Mouse (Mus musculus): ENCODE results near the gene Rad18. TPM values are rescaled to one million over a fixed set of nuclear protein-coding genes. Genes with fewer than 3 reads are reported as not detected.

The Rad18 gene
- total RNA-seq (2021), result 1 to 10 TPM; 1.3 to 1.6 TPM
- 0.53 and 0.66 TPM in 2 replicates for polyA plus RNA-seq (2012; rRNA removed)
- long read RNA-seq, partial matches to known transcripts, result 0 of 1 reads
- long read RNA-seq, other reads (novel, unspliced or antisense), result 1 of 1 reads

DNA sequence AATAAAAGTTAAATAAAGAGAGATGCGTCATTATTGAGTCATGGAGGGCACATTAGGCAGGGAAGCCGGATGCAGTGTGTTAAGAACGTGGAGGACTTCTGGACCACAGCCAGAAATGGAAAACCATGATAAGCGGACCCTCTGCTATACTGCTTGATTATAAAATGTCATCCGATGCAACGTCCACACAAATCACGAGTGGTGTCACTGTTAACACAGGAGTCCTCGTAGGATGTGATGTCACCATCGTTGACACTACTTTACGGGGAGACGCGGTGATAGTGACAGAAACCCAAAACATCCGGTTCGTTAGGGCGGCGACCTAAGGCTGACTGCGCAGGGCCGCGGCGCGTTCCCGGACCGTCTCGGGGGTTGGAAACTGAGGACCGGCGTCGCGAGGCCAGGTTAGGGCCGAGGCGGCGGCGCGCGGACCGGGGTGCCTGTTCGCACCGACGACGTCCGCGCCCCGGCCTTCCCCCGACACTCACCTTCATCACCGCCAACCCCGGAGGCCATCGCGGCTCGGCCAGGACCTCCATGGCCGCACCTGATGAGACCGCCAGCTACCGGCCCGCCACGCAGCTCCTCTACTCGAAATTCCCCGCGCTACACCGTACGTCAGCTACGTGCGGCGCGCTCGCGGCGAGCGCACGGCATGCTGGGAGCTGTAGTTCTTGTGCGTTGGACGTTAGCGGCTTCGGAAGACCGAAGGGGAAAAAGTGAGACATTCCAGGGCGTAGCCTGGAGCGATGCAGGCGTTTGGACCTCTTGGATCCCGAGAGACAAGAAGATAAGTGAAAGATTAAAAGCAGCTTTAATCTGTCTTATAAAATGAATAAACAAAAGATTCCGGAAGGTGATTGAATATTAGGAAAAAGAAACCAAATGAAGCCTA lies at the start of gene Rad18:
TSS of gene Rad18 (minus strand) at position 631 of the 895 bp plus-strand sequence.
- H3K27ac ChIP-seq, result peak within 1 kb of the TSS; percentile 69
- H3K36me3 ChIP-seq (ENCODE audit: control insufficient read depth, insufficient read depth, low read length), result no peaks in the 10 kb centered on the region
- intact Hi-C loops (cut with DNase I), result loop anchor here (10.0 kb wide), 1 partner anchor 202 kb away; no protein-coding TSS in a partner anchor
- H3K9ac ChIP-seq (ENCODE audit: low read depth, low read length), result peak within 1 kb of the TSS; percentile 81
- under 1% methylated on average over 77 of the region's 77 CpGs for WGBS
- peak; percentile 88 for DNase-seq
- H3K27me3 ChIP-seq (ENCODE audit: control insufficient read depth, insufficient read depth, low read length), result no peaks in the 10 kb centered on the region
- H3K4me1 ChIP-seq (ENCODE audit: control insufficient read depth, insufficient read depth, low read length), result no peaks in the 10 kb centered on the region
- TF ChIP-seq CTCF (IDR thresholded peaks at IDR 0.05) (no peak), EP300 (IDR thresholded peaks at IDR 0.05; ENCODE audit: insufficient read depth, low read depth, low read length) (no peak), POLR2A (IDR thresholded peaks at IDR 0.05; ENCODE audit: insufficient read depth, low read depth, low read length) (peak; percentile 52; the same call in 1 of the 2 replicates)
- peak within 1 kb of the TSS; percentile 84 for H3K4me3 ChIP-seq
- H3K79me2 ChIP-seq (replicated peaks; ENCODE audit: control insufficient read depth, insufficient read depth, low read length), result no peaks in the 10 kb centered on the region

DNA sequence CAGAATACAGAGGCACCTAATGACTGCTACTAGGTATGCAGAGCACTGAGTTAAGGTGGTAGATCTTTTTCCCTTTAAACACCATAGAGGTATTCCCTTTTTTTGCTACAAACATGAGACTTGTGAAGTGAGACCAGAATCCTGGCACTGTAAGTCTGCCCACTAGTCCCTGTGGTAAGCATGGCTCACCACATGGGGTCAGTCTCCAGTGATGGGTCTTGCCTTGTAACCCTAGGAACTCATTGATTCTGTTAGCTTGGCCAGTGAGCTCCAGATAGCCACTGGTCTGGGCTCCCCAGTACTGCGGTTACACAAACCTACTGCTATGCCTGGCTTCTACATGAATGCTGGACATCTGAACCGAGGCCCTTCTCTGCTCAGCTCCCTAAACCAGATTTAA lies 45.8 kb upstream of the Rad18 start:
- intact Hi-C loops (cut with DNase I), result no loop called here
- H3K4me1 ChIP-seq (ENCODE audit: control insufficient read depth, insufficient read depth, low read length), result no peaks in the 10 kb centered on the region
- H3K9ac ChIP-seq (ENCODE audit: low read depth, low read length), result no peak overlapping the region
- 80% methylated on average over 2 of the region's 2 CpGs for WGBS
- no peaks in the 10 kb centered on the region for H3K36me3 ChIP-seq (ENCODE audit: control insufficient read depth, insufficient read depth, low read length)
- DNase-seq, result no peak
- no peaks in the 10 kb centered on the region for H3K27me3 ChIP-seq (ENCODE audit: control insufficient read depth, insufficient read depth, low read length)
- TF ChIP-seq EP300 (IDR thresholded peaks at IDR 0.05; ENCODE audit: insufficient read depth, low read depth, low read length) (no peak), CTCF (IDR thresholded peaks at IDR 0.05) (peak; percentile 43), POLR2A (IDR thresholded peaks at IDR 0.05; ENCODE audit: insufficient read depth, low read depth, low read length) (no peak)
- H3K79me2 ChIP-seq (replicated peaks; ENCODE audit: control insufficient read depth, insufficient read depth, low read length), result no peaks in the 10 kb centered on the region
- H3K27ac ChIP-seq, result no peak overlapping the region
- no peak overlapping the region for H3K4me3 ChIP-seq

DNA sequence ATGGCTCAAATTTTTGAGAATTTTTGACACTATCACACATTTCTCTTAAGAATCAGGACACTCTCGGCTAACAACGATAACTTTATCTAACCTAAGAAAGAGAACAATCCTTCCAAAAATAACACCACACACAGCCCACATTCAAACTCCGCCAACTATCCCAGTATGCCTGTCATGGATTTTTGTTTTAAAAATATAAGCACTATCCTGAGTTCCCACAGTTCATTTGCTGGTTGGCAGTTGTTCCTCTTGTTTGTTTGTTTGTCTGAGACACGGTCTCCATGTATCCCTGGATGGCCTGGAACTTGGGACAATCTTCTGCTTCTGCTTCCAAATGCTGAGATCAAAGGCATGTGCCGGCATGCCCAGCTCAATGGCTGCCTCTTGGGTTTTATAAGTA lies 45.3 kb upstream of the Rad18 start:
- TF ChIP-seq EP300 (IDR thresholded peaks at IDR 0.05; ENCODE audit: insufficient read depth, low read depth, low read length) (no peak), POLR2A (IDR thresholded peaks at IDR 0.05; ENCODE audit: insufficient read depth, low read depth, low read length) (no peak), CTCF (IDR thresholded peaks at IDR 0.05) (no peak)
- 37% methylated on average over 5 of the region's 5 CpGs for WGBS
- Histone ChIP-seq H3K4me3 (no peak overlapping the region), H3K36me3 (ENCODE audit: control insufficient read depth, insufficient read depth, low read length) (no peaks in the 10 kb centered on the region), H3K9ac (ENCODE audit: low read depth, low read length) (no peak overlapping the region), H3K27ac (no peak overlapping the region), H3K79me2 (replicated peaks; ENCODE audit: control insufficient read depth, insufficient read depth, low read length) (no peaks in the 10 kb centered on the region), H3K27me3 (ENCODE audit: control insufficient read depth, insufficient read depth, low read length) (no peaks in the 10 kb centered on the region), H3K4me1 (ENCODE audit: control insufficient read depth, insufficient read depth, low read length) (no peaks in the 10 kb centered on the region)
- no peak for DNase-seq
- intact Hi-C loops (cut with DNase I), result no loop called here

DNA sequence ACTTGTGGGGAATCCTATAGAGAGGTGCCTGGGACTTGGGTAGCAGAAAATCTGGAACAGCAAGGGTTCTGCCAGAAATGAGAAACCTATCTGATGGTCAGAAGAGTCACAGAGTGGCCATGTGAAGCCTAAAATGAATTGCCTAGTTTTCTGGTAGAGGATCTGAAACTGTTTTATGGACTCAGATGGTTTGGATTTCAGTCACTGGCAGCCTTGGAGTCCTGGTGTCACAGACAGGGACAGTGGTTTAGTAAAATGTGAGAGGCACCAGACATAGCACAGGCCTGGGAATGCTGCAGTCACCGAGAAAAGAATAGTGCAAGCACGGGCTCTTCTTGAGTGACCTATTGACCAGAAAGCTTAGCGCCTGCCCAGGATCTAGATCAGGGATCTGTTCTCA lies 43.1 kb upstream of the Rad18 start:
- no peak for DNase-seq
- no peak overlapping the region for H3K4me3 ChIP-seq
- no peaks in the 10 kb centered on the region for H3K4me1 ChIP-seq (ENCODE audit: control insufficient read depth, insufficient read depth, low read length)
- H3K79me2 ChIP-seq (replicated peaks; ENCODE audit: control insufficient read depth, insufficient read depth, low read length), result no peaks in the 10 kb centered on the region
- H3K9ac ChIP-seq (ENCODE audit: low read depth, low read length), result no peak overlapping the region
- no peaks in the 10 kb centered on the region for H3K36me3 ChIP-seq (ENCODE audit: control insufficient read depth, insufficient read depth, low read length)
- H3K27ac ChIP-seq, result no peak overlapping the region
- TF ChIP-seq POLR2A (IDR thresholded peaks at IDR 0.05; ENCODE audit: insufficient read depth, low read depth, low read length) (no peak), EP300 (IDR thresholded peaks at IDR 0.05; ENCODE audit: insufficient read depth, low read depth, low read length) (no peak), CTCF (IDR thresholded peaks at IDR 0.05) (no peak)
- no peaks in the 10 kb centered on the region for H3K27me3 ChIP-seq (ENCODE audit: control insufficient read depth, insufficient read depth, low read length)
- intact Hi-C loops (cut with DNase I), result no loop called here
- 86% methylated on average over 3 of the region's 3 CpGs for WGBS

DNA sequence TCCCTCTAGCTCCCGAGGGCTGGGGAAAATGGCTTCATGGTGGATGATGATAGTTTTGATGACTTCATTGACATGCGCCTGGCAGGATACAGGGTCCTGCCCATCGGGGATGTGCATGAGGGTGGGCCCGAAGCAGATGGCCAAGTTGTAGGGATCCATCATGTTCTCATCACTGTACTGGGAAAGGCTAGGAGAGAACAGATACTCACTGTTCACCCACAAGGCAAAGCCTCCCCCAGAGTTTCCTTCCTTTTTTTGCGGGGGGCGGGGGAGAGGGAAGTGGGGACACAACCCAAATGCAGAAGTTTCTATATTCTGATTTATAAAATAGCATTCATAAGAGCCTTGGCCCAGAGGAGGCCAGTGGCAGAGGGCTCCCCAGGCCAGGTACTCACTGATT lies 42.4 kb upstream of the Rad18 start:
- no peak overlapping the region for H3K27ac ChIP-seq
- no peak overlapping the region for H3K9ac ChIP-seq (ENCODE audit: low read depth, low read length)
- no peaks in the 10 kb centered on the region for H3K36me3 ChIP-seq (ENCODE audit: control insufficient read depth, insufficient read depth, low read length)
- TF ChIP-seq EP300 (IDR thresholded peaks at IDR 0.05; ENCODE audit: insufficient read depth, low read depth, low read length), result no peak
- no peak for TF ChIP-seq POLR2A (IDR thresholded peaks at IDR 0.05; ENCODE audit: insufficient read depth, low read depth, low read length)
- no peak for TF ChIP-seq CTCF (IDR thresholded peaks at IDR 0.05)
- intact Hi-C loops (cut with DNase I), result no loop called here
- 77% methylated on average over 6 of the region's 6 CpGs for WGBS
- peak; percentile 16 to 25 for DNase-seq
- no peak overlapping the region for H3K4me3 ChIP-seq
- no peaks in the 10 kb centered on the region for H3K4me1 ChIP-seq (ENCODE audit: control insufficient read depth, insufficient read depth, low read length)
- no peaks in the 10 kb centered on the region for H3K27me3 ChIP-seq (ENCODE audit: control insufficient read depth, insufficient read depth, low read length)
- H3K79me2 ChIP-seq (replicated peaks; ENCODE audit: control insufficient read depth, insufficient read depth, low read length), result no peaks in the 10 kb centered on the region

DNA sequence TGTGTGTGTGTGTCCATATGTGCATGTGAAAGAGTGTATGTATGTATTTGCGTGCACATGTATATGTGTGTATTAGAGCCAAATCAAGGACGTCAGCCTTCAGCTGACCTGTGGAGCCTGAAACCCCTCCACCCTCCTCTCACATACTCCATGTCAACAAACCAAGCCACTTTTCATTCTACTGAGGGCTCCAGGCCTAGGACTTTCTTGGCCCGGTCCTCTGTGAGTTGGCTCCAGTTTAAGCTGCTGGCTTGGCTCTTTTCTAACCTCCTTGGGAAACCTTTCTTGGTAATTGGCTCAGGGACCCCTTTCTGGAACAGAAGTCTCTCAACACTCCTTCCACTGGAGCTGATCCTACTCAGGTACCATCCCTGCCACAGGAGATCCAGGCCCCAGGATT lies 40.0 kb upstream of the Rad18 start:
- no peak for DNase-seq
- TF ChIP-seq EP300 (IDR thresholded peaks at IDR 0.05; ENCODE audit: insufficient read depth, low read depth, low read length), result no peak
- TF ChIP-seq CTCF (IDR thresholded peaks at IDR 0.05), result no peak
- TF ChIP-seq POLR2A (IDR thresholded peaks at IDR 0.05; ENCODE audit: insufficient read depth, low read depth, low read length), result no peak
- intact Hi-C loops (cut with DNase I), result no loop called here
- no peak overlapping the region for H3K9ac ChIP-seq (ENCODE audit: low read depth, low read length)
- no peaks in the 10 kb centered on the region for H3K36me3 ChIP-seq (ENCODE audit: control insufficient read depth, insufficient read depth, low read length)
- no peak overlapping the region for H3K27ac ChIP-seq
- 90% methylated on average over 3 of the region's 3 CpGs for WGBS
- no peaks in the 10 kb centered on the region for H3K4me1 ChIP-seq (ENCODE audit: control insufficient read depth, insufficient read depth, low read length)
- H3K27me3 ChIP-seq (ENCODE audit: control insufficient read depth, insufficient read depth, low read length), result no peaks in the 10 kb centered on the region
- no peak overlapping the region for H3K4me3 ChIP-seq
- no peaks in the 10 kb centered on the region for H3K79me2 ChIP-seq (replicated peaks; ENCODE audit: control insufficient read depth, insufficient read depth, low read length)
